Mouse (Mus musculus) myocyte (in vitro differentiated cells): ENCODE data around the gene Speer4b.

ENCODE experiments used
- CEBPB ChIP-seq: IDR thresholded peaks from 2 replicates; pipeline ENCODE4 v1.6.1; 2011; ENCODE audit warnings: mild to moderate bottlenecking, moderate library complexity; ENCODE audit not compliant: poor library complexity, insufficient read depth, severe bottlenecking
- MYOG ChIP-seq, 3 experiments: IDR thresholded peaks; one replicate each; pipeline ENCODE4 v1.6.1; 2011; ENCODE audit warnings: control low read depth in 2 of 3, low read depth in 2 of 3, mild to moderate bottlenecking in 2 of 3; ENCODE audit not compliant: insufficient read length in 2 of 3, control insufficient read depth in 1 of 3, insufficient read depth in 1 of 3
- POLR2A ChIP-seq: IDR thresholded peaks from one replicate; pipeline ENCODE4 v1.6.1; 2011; ENCODE audit warnings: low read depth, mild to moderate bottlenecking, control low read depth, moderate library complexity; ENCODE audit not compliant: insufficient read length
- TCF3 ChIP-seq: IDR thresholded peaks from one replicate; pipeline ENCODE4 v1.6.1; 2011; ENCODE audit warnings: low read depth, control low read depth; ENCODE audit not compliant: insufficient read length
- USF1 ChIP-seq: IDR thresholded peaks from one replicate; pipeline ENCODE4 v1.6.1; 2011; ENCODE audit warnings: low read depth, mild to moderate bottlenecking, control low read depth, moderate library complexity

DNA sequence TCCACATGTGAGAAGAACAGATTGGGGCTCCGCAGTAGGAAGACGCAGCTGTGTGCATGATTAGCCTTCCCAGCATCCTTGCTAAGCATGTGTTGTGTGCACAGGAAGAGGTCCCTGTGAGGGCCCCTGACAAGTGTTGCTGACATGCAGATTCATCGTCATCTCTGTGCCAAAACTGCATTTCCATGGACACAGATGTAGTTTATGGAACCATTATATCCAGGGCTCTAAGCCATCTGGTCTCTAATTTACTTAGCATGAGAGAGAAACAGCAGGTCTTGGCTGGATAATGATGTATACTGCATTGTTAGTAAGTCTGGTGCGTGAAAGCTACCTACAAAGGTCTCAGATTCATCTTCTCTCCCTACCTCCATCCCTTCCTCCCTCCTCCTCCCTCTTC is 10.3 kb downstream of the Speer4b start:
- TF ChIP-seq CEBPB = no peak
- no peak for TF ChIP-seq TCF3
- TF ChIP-seq USF1 = no peak
- TF ChIP-seq POLR2A = no peak
- no peak for TF ChIP-seq MYOG (IDR thresholded peaks at IDR 0.05; ENCODE audit: control insufficient read depth in 1 of 3, insufficient read depth in 1 of 3, insufficient read length in 2 of 3, low read depth in 2 of 3)
